Mouse (Mus musculus) neural tube, postnatal 0 days (tissue): ENCODE results near the gene Clec4a1. TPM values are rescaled to one million over a fixed set of nuclear protein-coding genes. Genes with fewer than 3 reads are reported as not detected.

ENCODE experiments used
- polyA plus RNA-seq: library from polyadenylated mRNA; unstranded; fragments of >200 nt; fragmentation: Nextera tagmentation; extraction: Ambion mirVana; gene quantifications from 2 replicates; pipeline ENCODE4 v1.2.1, GENCODE M21; 2015

The Clec4a1 gene
- 1.9 and 2.3 TPM in 2 replicates for polyA plus RNA-seq

DNA sequence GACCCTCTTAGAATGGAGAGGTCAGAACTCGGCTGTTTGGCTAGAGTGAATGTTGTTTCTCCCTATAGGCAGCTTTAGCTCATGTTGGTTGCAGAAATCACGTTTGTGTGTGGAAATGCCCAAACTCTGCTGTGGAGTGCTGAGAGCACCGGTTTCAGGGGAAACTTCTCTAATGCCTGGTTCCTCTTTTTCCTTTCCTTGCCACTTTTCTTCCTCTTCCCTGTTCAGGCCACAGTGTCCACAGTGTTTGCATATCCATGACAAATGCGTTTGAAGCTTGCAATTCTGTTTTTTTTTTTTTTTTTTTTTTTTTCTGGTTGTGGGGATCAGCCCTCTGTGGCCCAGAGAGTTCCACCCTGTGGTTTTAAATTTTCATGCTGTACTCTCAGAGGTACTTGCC is at the start of gene Clec4a1:
TSS of gene Clec4a1 (plus strand) at position 398 of the 400 bp plus-strand sequence.

GRCm38 (mm10) chr6:122873871-122874719 is 47.6 kb upstream of the Clec4a1 start, which contains the start of gene Necap1:
Necap1 (plus strand) TSS chr6:122874474.

DNA sequence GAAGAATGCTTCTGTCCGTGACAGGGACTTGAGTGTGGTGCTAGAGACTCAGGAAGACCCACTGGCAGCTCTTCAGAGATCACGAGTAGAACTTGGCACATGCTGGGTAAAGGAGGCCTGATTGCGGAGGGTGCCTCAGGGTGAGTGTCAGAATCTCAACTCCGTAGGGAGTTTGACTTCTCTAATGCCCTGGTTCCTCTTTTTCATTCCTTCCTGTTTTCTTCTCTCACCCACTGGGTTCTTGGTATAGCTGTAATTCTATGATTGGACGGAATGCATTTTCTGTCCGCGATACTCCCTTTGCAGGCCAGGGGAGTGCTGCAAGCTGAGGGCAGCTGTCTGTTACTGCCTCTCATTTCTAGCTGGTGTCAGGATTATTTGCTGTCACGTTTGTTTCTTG is 30.8 kb downstream of the Clec4a1 start, which contains the start of gene Clec4a3:
TSS of gene Clec4a3 (plus strand) at position 115 of the 400 bp plus-strand sequence.

Other genes with a start within 250 kb of the Clec4a1 start
- gene Nanog, start 214.4 kb upstream of the Clec4a1 start, polyA plus RNA-seq, result 0.11 and 0.14 TPM in 2 replicates
- gene Slc2a3, start 120.2 kb upstream of the Clec4a1 start, polyA plus RNA-seq, result 51.8 and 54.6 TPM in 2 replicates
- 6.9 and 7.6 TPM in 2 replicates for gene Foxj2, start 101.9 kb upstream of the Clec4a1 start, polyA plus RNA-seq
- gene C3ar1, start 65.7 kb upstream of the Clec4a1 start, polyA plus RNA-seq, result 2.1 and 3.2 TPM in 2 replicates
- 158 and 165 TPM in 2 replicates for gene Necap1, start 47.4 kb upstream of the Clec4a1 start, polyA plus RNA-seq
- gene Clec4a3, start 30.7 kb downstream of the Clec4a1 start, polyA plus RNA-seq, result 1.8 TPM in 2 replicates
- gene Clec4a4, start 68.5 kb downstream of the Clec4a1 start, polyA plus RNA-seq, result not detected in 2 replicates
- gene Clec4b1, start 128.1 kb downstream of the Clec4a1 start, polyA plus RNA-seq, result not detected in 2 replicates
- 3.2 and 4.2 TPM in 2 replicates for gene Clec4a2, start 184.6 kb downstream of the Clec4a1 start, polyA plus RNA-seq